Mouse (Mus musculus) cerebellum, adult 9-11 months (tissue): ENCODE results near the gene Rdh5.

Experiments
- DNase-seq: peaks from one replicate; pipeline ENCODE4 v3.0.0; 2022

Gene Rdh5

GRCm38 (mm10) chr10:128902409-128902988 is 20.2 kb downstream of the Rdh5 start:
- no peak for DNase-seq

DNA sequence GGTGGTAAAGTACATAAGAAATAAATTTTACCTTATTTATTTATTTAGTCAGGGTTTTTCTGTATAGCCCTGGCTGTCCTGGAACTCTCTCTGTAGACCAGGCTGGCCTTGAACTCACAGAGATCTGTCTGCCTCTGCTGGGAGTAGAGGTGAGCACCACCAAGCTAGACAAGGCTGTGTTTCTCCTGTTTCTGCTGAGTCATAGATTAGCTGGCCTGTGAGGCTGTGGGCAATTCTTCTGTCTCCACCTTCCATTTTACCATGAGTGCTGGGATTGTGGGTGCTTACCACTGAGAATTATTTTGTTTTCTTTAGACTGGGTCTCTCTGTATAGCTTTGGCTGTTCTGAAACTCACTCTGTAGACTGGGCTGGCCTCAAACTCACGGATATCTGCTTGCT is 21.3 kb downstream of the Rdh5 start:
- DNase-seq, result no peak

GRCm38 (mm10) chr10:128900698-128901097 is 22.0 kb downstream of the Rdh5 start, which contains the start of gene Cd63:
Gene Cd63, plus strand, starts transcription at chr10:128900989.
- no peak for DNase-seq

- no peak for DNase-seq
These were observed 22.8 kb downstream of the Rdh5 start for GRCm38 (mm10) chr10:128899759-128900490.

DNA sequence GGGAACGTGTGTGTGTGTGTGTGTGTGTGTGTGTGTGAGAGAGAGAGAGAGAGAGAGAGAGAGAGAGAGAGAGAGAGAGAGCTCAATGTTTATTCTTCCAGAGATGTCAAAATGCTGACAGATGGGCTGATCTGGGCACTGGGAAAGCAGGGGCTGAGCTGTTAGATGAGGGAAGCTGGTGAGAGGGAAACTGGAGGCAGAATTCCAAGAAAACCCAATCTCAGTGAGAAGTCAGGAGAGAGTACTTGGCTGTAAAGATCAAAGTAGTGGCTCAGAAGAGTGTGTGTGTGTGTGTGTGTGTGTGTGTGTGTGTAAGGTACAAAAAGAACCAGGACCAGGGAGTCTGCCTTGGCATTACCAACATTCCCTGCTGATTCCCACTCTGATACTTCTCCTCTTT is 25.2 kb downstream of the Rdh5 start:
- DNase-seq, result no peak

GRCm38 (mm10) chr10:128896807-128897206 is 25.9 kb downstream of the Rdh5 start:
- no peak for DNase-seq

DNA sequence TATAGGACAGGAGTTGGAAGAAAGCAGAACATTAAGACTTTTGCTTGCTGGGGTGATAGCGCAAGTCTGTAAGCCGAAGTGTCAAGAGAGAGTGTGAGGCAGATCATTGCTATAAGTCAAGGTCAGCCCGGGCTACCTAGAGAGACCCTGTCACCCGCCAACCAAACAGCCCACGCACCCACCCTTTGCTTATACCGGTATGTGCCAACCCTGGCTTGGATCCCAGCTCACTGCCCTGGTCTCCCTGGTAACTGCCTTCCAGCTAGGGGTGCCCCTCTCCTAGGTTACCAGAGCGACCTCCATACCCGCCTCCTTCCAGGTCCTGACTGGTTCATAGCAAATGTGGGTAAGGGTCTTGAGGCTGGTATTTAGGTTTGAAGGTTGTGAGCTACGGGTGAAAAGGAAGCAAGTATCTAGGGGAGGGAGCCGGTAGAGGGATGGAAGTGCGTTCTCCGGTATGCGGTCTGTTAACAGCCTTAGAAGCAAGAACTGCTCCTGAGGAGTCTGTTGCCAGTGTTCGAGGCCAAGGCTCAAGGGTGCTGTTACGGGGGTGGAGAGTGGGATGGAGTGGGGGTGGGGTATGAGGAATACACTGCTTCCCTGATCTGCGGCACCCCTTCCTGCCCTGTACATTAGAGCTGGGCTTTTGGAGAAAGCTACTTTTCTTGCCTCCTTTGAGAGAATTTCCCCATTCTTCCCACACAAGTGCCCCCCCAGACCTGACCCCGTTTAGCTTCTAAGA is 26.6 kb downstream of the Rdh5 start:
- no peak for DNase-seq

DNA sequence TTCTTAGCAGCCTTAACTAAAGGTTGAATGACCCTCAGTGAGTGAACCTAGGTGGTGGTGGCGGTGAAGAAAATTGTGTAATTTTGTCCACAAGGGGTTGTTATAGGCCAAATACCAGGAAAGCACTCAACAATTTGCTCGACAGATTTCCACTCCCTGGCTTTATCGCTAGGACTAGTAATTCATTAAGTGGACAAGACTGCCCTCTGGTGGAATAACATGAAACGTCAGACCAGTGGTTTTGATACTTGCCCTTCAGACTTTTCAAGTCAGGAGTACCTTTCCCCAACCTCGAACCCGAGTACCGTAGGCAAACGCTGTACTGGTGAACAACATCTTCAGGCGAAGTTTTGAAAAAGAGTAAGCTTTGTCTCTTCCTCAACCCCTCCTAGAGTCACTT is 27.3 kb downstream of the Rdh5 start:
- DNase-seq, result peak; percentile 70

DNA sequence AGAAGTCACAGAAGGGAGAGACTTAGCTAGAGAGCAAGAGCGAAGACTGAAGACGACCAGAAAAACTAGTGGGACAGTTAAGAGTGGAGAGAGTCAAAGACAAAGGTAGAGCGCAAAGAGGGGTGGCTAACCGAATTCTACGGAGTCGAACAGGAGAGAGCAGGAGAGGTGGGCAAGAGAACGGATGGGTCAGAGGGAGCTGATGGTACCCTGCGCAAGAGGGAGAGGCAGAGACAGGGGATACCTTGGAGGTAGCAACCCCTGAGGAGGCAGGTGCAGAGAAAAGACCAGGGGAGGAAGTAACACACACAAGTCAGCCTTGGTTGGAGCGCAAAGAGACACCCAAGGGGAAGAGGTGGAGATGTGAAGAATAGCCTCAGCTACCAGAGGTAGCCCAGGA is 30.4 kb downstream of the Rdh5 start:
- DNase-seq, result no peak

- no peak for DNase-seq
These were observed 31.2 kb downstream of the Rdh5 start, which contains the start of gene Gdf11 for GRCm38 (mm10) chr10:128891296-128892094. Gene Gdf11, minus strand, starts transcription at chr10:128891718.

DNA sequence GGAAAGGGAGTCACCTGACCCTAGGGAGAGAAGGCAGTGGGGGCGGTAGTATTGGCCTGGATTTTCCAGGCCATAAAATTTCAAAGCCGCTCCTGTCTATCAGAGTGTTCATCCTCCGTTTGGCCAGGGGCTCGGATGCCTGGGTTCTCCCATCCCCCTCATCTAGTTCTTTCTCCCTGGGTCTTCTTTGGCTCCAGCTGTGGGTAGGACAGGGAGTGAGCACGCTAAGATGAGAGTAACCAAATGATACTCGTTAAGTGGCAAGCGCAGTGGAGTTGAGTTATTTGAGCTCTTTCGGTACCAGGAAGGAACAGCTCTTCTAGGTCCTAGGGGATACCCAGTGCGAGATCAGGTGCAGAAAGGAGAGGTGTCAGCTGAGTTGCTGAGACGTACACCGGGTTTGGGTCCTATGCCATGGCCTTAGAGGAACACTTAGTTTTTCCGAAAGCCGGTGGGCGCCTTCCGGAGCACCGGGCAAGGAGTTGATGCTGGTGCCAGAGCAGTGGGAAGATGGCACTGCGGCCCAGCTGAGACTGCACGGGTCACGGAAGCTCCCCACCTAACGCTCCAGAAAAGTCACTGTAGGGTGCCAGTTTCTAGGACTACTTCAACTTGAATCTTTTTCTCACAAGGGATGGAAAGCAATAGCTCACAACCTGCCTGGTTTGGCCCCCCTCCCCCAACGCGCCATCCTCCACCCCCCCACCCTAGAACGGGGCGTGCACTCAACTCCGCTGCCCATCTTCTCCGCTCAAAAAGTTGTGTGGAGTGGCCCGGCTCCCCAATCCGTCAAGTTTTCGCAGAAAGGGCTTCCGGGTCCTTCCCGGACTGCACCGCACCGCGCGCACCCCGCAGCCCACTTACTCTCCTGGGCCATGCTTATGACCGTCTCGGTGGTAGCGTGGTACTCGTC is 32.0 kb downstream of the Rdh5 start:
- DNase-seq, result no peak

GRCm38 (mm10) chr10:128889846-128890245 is 32.8 kb downstream of the Rdh5 start:
- no peak for DNase-seq

- no peak for DNase-seq
These were observed 33.5 kb downstream of the Rdh5 start for GRCm38 (mm10) chr10:128888941-128889827.

DNA sequence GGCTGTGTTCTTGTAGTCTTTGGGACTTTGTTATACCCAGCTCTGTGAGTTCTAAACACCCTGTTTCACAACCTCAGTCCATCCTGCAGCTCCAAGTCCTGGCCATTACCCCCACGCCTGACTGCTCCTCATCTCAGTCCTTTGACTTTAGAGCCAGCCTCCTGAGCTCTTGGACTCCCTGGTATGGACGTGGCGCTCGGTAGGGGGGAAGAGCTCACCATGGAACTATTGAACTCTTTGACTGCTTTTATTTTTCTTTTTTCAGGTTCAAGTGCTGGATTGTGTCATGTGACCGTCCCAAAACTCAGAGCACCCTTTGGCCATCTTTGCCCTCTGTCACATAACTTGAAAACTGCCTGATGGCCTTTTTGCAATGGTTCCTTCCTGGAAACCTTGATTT is 40.6 kb downstream of the Rdh5 start:
- DNase-seq, result no peak

DNA sequence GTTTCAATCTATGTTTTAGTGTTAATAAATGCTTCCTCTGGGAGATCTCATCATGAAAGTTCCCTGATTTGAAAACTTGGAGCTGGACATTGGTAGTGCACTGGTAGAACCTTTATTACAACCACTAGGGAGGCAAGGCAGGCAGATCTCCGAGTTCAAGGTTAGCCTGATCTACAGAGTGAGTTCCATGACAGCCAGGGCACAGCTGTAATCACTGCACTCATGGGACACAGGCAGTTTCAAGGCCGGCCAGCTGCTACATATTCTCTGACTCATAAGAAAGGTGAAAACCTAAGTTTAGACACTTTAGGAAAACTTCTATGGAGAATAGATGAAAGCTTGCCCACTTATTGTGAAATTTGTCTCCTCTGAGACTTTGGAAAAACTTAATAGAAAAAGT is 43.9 kb downstream of the Rdh5 start:
- no peak for DNase-seq

- DNase-seq, result no peak
These were observed 44.4 kb downstream of the Rdh5 start for GRCm38 (mm10) chr10:128878291-128878690.

GRCm38 (mm10) chr10:128870341-128870740 is 52.3 kb downstream of the Rdh5 start:
- DNase-seq, result no peak

- DNase-seq, result no peak
These were observed 56.2 kb downstream of the Rdh5 start for GRCm38 (mm10) chr10:128866518-128866917.

DNA sequence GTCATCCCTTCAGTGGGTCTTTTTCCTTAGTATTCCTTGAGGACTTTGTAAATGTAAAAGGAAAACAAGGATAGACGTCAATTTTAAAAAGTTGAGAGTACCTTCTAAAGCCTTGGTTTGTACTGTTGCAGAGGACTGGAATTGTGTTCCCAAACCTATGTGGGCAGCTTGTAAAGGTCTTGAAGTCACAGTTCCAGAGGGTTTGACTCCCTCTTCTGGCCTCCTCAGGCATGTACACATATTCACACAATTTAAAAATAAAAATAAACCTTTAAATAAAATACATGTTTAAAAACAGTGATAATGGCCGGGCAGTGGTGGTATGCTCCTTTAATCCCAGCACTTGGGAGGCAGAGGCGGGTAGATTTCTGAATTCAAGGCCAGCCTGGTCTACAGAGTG is 56.6 kb downstream of the Rdh5 start:
- DNase-seq, result no peak
